Mouse (Mus musculus) thymus, postnatal 0 days (tissue): Measurements from ENCODE around the gene Gm4791. TPM values are rescaled to one million over a fixed set of nuclear protein-coding genes. Genes with fewer than 3 reads are reported as not detected.

Source experiments
- DNase-seq: peaks from one replicate; pipeline ENCODE4 v3.0.0-alpha.2; 2015; ENCODE audit warnings: low spot score
- polyA plus RNA-seq: library from polyadenylated mRNA; unstranded; fragments of >200 nt; fragmentation: Nextera tagmentation; extraction: Ambion mirVana; gene quantifications from 2 replicates; pipeline ENCODE4 v1.2.1, GENCODE M21; 2015

Gene Gm4791
- polyA plus RNA-seq: 0.13 TPM in 1 of 2 replicates, not detected in the other

DNA sequence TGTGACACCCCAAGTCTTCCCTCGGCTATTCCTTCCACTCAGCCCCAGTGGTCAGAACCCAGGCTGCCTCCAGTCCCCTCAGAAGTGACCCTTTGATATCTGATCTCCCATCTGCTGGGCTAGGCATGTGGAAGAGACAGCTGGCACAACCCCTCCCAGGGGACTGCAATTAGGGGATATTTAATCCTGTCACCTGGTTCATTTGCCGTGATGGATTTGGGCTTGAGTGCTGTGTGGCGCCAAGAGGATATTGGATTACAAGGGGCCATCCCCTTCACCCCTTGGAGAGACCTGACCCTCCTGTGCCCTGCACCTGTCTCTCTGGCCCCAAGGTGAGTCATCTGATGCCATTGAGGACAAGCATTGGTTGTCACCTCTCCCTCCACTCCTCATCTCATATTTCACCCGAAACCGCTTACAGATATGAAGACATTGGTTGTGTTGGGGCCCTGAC lies at the start of gene Gm4791:
TSS of gene Gm4791 (plus strand) at position 404 of the 454 bp plus-strand sequence.
- DNase-seq: no peak

DNA sequence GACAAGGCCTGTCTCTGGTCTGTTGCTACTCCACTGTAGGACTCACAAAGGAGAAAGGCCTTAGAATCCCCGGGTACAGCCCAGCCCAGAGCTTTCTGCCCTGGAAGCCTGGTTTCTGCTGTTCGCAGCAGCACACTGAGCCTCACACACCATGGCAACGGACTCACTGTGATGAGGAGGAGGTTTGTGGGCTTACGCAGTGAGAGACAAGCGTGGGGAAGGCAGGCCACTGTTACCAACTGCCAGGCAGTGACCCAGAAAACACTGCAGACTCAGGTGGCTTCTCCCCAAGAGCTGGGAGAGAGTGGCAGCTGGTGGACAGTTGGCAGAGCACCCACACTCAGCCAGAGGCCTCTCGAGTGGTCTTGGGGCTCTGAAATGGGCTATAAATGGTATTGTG lies 42.3 kb upstream of the Gm4791 start:
- DNase-seq: no peak

DNA sequence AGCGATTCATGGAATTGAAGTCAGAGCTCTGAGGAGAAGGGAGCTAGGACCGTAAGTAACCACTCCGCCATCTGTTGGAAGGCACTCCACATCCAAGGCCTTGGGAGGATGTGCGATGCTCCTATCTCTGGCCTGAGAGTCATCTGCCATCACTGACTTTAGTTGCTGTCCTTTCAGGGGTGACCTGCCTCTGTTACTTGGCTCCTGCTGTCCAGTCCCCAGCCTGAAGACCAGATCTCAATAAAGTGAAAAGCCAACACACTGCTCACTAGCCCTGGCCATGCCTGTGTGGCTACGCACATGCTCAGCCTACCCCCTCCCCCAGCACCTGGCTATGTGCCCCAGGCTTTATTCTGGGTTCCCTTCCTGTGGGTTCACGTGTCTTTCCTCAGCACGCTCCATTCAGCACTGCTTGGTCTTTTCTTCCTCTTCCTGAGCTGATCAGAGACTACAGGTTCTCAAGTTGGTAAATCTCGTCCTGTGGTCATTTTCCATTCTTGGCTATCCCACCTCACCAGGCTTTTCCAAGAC lies 41.1 kb upstream of the Gm4791 start:
- no peak for DNase-seq

DNA sequence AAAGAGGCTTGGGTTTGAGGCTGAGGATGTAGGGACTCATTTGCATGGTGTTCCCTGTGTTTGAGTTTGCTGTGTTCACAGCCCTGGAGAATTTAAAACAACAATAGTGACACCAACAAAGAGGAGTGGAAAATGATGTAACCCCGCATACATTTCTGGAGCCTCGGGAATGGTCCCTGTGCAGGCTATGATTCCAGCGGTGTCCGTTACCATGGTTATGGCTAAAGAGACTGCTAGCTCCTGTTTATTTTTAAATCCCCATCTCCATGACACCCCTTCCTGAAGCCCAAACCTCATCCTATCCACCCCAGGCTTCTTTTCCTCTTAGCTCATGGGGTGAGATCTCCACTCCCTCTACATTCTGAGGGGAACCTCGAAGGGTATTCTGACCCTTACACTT lies 32.5 kb upstream of the Gm4791 start:
- no peak for DNase-seq

DNA sequence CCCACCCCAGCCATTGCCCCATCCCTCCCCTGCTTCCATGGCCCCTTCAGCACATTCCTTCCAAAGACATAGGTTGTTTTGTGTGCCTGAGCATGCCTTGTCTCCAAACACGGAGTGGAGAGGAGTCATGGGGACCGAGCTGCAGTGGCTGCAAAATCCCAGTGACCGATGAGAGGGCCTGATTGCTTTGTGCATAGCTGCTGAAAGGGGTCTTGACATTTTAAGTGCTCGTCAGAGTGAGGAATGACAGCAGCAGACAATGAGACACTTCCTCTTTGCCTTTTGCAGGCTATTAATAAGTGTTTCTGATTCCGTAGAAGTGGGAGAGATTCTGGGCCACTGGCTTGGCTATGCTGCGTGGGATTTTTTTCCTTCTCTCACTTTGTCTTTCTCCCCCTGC lies 29.6 kb upstream of the Gm4791 start:
- DNase-seq: no peak

DNA sequence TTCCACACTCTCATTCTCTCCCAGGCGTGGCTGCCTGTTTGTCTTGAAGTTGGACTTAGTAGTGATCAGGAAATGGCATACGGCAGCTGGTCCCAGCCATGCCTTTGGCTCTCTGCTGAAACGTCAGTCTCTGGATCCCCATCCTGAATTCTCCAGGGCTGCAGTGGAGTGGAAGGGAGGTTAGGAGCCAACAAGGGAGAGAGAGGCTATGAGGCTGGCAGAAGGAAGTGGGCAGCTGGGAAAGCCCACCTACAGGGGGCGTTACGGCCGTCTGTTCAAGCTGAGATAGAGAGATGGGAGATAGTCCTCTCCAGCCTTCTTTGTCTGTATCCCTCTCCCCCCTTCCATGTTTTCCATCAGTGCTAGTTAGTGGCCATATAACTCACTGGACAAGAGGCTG lies 29.1 kb upstream of the Gm4791 start:
- DNase-seq: no peak

DNA sequence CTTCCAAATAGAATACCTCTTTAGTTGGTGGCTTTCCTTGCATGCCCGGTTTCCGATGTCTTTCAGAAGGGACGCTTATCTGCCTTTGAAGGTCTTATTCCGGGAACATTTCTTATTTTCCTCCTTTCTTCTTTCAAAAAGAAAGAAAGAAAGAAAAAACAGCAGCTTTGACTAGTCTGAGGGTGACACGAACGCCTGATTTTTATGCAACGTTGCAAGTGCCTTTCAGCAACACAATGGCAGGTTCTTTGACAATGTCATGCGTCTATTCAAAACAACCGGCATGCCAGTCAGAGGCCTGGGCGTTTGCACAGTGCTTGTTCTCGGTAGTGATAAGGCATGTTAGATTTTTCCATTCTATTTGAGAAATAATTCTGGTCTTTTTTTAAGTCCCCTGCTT lies 19.7 kb upstream of the Gm4791 start:
- no peak for DNase-seq

DNA sequence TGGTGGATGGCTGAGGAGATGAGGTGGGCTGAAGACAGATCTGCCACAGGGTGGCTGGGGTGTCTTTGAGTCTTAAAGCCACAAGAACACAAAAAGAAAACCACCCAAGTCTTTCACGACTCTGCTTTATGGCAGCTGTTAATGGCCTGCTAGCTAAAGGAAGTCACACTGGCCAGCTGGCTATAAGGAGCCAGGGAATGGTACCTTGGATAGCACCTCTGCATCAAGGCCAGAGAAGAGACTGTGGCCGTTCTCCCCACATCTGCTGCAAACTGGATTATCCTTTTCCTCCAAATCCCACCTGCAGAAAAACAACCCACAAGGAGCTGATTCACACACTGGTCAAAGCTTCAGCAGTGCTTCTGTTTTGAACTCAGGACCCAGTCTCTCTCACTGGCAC lies 18.4 kb upstream of the Gm4791 start:
- no peak for DNase-seq

DNA sequence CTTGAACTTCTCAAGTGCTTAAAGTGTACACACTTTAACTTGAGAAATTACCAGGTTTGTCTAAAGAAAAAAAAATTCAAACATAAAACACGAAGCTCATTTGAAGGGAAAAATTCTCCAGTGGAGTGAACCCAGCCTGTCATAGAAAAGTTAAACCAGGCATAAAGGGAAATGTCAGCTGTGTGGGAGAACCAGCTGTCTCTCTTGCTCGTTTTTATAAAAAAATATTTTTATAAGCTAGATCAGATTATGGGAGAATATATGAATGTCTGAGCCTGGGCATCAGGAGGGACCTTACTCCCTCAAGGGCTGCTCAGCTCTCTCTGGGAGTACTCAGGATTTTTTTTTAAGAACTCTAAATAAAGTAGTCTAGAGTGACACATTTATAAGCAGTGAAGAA lies 15.1 kb upstream of the Gm4791 start:
- no peak for DNase-seq

DNA sequence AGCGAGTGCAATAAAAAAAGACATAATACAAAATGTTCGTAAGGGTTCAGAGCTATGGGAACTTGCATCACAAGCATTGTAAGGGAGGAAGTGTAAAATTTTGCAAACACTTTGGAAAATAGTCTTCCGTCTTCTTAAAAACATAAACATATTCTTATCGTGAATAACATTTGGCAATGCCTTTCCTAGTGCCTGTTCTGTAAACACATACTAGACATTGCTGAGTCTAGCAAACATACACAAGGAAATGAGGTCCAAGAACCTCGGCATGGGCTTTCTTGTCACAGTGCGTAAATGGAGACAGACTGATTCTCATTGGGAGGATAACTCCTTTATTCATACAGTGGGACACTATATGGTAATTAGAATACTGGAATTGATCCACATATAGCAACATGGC lies 43.0 kb downstream of the Gm4791 start:
- no peak for DNase-seq
